21 mouse cellular contexts compared by ENCODE assay signal in genomic region chr10:99578366-99578765, GRCm38 (mm10).
DNase-seq lines count a peak whose midpoint lies in the region; ATAC-seq and TF ChIP-seq lines count a peak whose summit lies in the region.
"Had no signal": no experiment of that assay in that cellular context is flagged by ENCODE, and none has a peak within 500 bp of the region (broad histone marks: within the 10 kb centered on the region; RNA-seq: fewer than 3 reads in every experiment).

No protein-coding gene starts in this region.

- H3K4me1 ChIP-seq in hindbrain, embryonic 13.5 days (replicated peaks) = peaks cover 9% of the 10 kb centered on the region
- H3K4me1 ChIP-seq in hindbrain, embryonic 10.5 days (replicated peaks) = peaks cover 18% of the 10 kb centered on the region
- peaks cover 5% of the 10 kb centered on the region; the same call in 1 of the 2 replicates for H3K4me1 ChIP-seq in midbrain, embryonic 11.5 days (ENCODE audit: control insufficient read depth, insufficient read depth, low read length)
- H3K4me1 ChIP-seq in midbrain, embryonic 13.5 days (replicated peaks) = peaks cover 13% of the 10 kb centered on the region
- H3K4me1 ChIP-seq in CH12.LX (ENCODE audit: control insufficient read depth in 1 of 2, insufficient read depth in 2 of 2) = no peaks in the 10 kb centered on the region

- in situ Hi-C loops in CH12.LX (cut with MboI; ENCODE audit: low pct_ligation_motif_present, low pct_unique_long_range_greater_than_20kb, low sequenced_read_pairs) = loop anchor here (10.0 kb wide), 1 partner anchor 394 kb away; no protein-coding TSS in a partner anchor

- no peak overlapping the region for H3K4me3 ChIP-seq in hindbrain, embryonic 13.5 days
- no peak overlapping the region for H3K4me3 ChIP-seq in hindbrain, embryonic 10.5 days
- no peak overlapping the region for H3K4me3 ChIP-seq in midbrain, embryonic 11.5 days (ENCODE audit: low read depth, low read length)
- H3K4me3 ChIP-seq in midbrain, embryonic 13.5 days (replicated peaks) = no peak overlapping the region
- no peak overlapping the region for H3K4me3 ChIP-seq in CH12.LX (replicated peaks in 1 of 3; ENCODE audit: low read depth in 2 of 3, low read length in 2 of 3, poor library complexity in 1 of 3)

- TF ChIP-seq CTCF in CH12.LX (conservative IDR thresholded peaks at IDR 0.05 in 1 of 2, IDR thresholded peaks at IDR 0.05 in 1 of 2; ENCODE audit: low read depth in 2 of 2, low read length in 2 of 2) = no peak

- TF ChIP-seq POLR2A in CH12.LX (IDR thresholded peaks at IDR 0.05; ENCODE audit: low read depth, low read length) = no peak

- no peak for DNase-seq in hindbrain, embryonic 10.5 days (ENCODE audit: low spot score)
- peak; percentile 73 for DNase-seq in midbrain, embryonic 11.5 days (ENCODE audit: low spot score, missing footprints)
- DNase-seq in CH12.LX (ENCODE audit: extremely low read depth) = no peak
- no peak for DNase-seq in urinary bladder, adult 18-20 months (ENCODE audit: low spot score in 2 of 2)
- DNase-seq: adrenal gland, adult 2 months; adrenal gland, adult 8-10 months; adrenal gland, postnatal 10 days; adrenal gland, postnatal 14 days; adrenal gland, postnatal 25 days; adrenal gland, postnatal 36 days; B cell, adult 2 months; cerebellum, adult 11 months; cerebellum, adult 11-12 months; cerebellum, adult 18-20 months; cerebellum, adult 2 months had no signal

- H3K27me3 ChIP-seq in hindbrain, embryonic 13.5 days = 0 out of 2 replicates have a peak, but pooled peaks cover 2% of the 10 kb centered on the region
- H3K27me3 ChIP-seq in hindbrain, embryonic 10.5 days (ENCODE audit: insufficient read depth, poor library complexity, severe bottlenecking) = no peaks in the 10 kb centered on the region
- no peaks in the 10 kb centered on the region for H3K27me3 ChIP-seq in midbrain, embryonic 11.5 days (ENCODE audit: control insufficient read depth, insufficient read depth, low read length)
- H3K27me3 ChIP-seq in midbrain, embryonic 13.5 days = no peaks in the 10 kb centered on the region
- no peaks in the 10 kb centered on the region for H3K27me3 ChIP-seq in CH12.LX (replicated peaks)
- H3K27me3 ChIP-seq: Patski had no signal

- no peak for ATAC-seq in hindbrain, embryonic 13.5 days (ENCODE audit: low FRiP score)
- no peak for ATAC-seq in midbrain, embryonic 11.5 days (ENCODE audit: low FRiP score)
- no peak for ATAC-seq in midbrain, embryonic 13.5 days
- ATAC-seq: activated CD4-positive, CD25-positive, alpha-beta regulatory T cell, adult 4 months; CD4-positive, CD25-positive, alpha-beta regulatory T cell, adult 4 months; Patski had no signal

- WGBS in hindbrain, embryonic 13.5 days = 70% methylated on average over 4 of the region's 4 CpGs
- 73% methylated on average over 4 of the region's 4 CpGs for WGBS in hindbrain, embryonic 10.5 days
- 75% methylated on average over 4 of the region's 4 CpGs for WGBS in midbrain, embryonic 11.5 days
- 64% methylated on average over 4 of the region's 4 CpGs for WGBS in midbrain, embryonic 13.5 days

- no peaks in the 10 kb centered on the region for H3K9me3 ChIP-seq in hindbrain, embryonic 13.5 days
- H3K9me3 ChIP-seq in hindbrain, embryonic 10.5 days = no peaks in the 10 kb centered on the region
- no peaks in the 10 kb centered on the region for H3K9me3 ChIP-seq in midbrain, embryonic 11.5 days (ENCODE audit: control insufficient read depth, low read length)
- H3K9me3 ChIP-seq in midbrain, embryonic 13.5 days = no peaks in the 10 kb centered on the region
- H3K9me3 ChIP-seq in CH12.LX (replicated peaks; ENCODE audit: low read length) = no peaks in the 10 kb centered on the region

- dilution Hi-C loops in CH12.LX (cut with MboI; ENCODE audit: extremely low pct_ligation_motif_present, extremely low pct_unique_long_range_greater_than_20kb, low sequenced_read_pairs) = no loop called here

- TF ChIP-seq RAD21 in CH12.LX (IDR thresholded peaks at IDR 0.05; ENCODE audit: low read depth, low read length) = no peak

- H3K4me2 ChIP-seq in hindbrain, embryonic 13.5 days = no peak overlapping the region
- H3K4me2 ChIP-seq in midbrain, embryonic 11.5 days = no peak overlapping the region
- H3K4me2 ChIP-seq in midbrain, embryonic 13.5 days (replicated peaks) = no peak overlapping the region
- peak overlapping the region; percentile 53 for H3K4me2 ChIP-seq in CH12.LX (ENCODE audit: insufficient read depth, low read depth, poor library complexity, severe bottlenecking)

- no peaks in the 10 kb centered on the region for H3K36me3 ChIP-seq in hindbrain, embryonic 13.5 days
- H3K36me3 ChIP-seq in hindbrain, embryonic 10.5 days = no peaks in the 10 kb centered on the region
- H3K36me3 ChIP-seq in midbrain, embryonic 11.5 days (ENCODE audit: control insufficient read depth, insufficient read depth, low read length) = no peaks in the 10 kb centered on the region
- H3K36me3 ChIP-seq in midbrain, embryonic 13.5 days = no peaks in the 10 kb centered on the region
- no peaks in the 10 kb centered on the region for H3K36me3 ChIP-seq in CH12.LX (replicated peaks in 1 of 2; ENCODE audit: control insufficient read depth in 1 of 2, insufficient read depth in 1 of 2, low read length in 1 of 2)
- H3K36me3 ChIP-seq: G1E had no signal

- no peak for TF ChIP-seq EP300 in CH12.LX (IDR thresholded peaks at IDR 0.05; ENCODE audit: low read length)

- no peaks in the 10 kb centered on the region for H3K79me2 ChIP-seq in CH12.LX (replicated peaks; ENCODE audit: control insufficient read depth, extremely low read depth, insufficient read depth, poor library complexity, severe bottlenecking)

- no peak overlapping the region for H3K27ac ChIP-seq in hindbrain, embryonic 13.5 days
- no peak overlapping the region for H3K27ac ChIP-seq in hindbrain, embryonic 10.5 days
- H3K27ac ChIP-seq in midbrain, embryonic 11.5 days (ENCODE audit: low read depth, low read length) = no peak overlapping the region
- H3K27ac ChIP-seq in midbrain, embryonic 13.5 days = no peak overlapping the region
- no peak overlapping the region for H3K27ac ChIP-seq in CH12.LX (ENCODE audit: insufficient read depth, low read depth)

- 0 out of 2 replicates have a peak overlapping the region, but pooled peaks have one; percentile 19 for H3K9ac ChIP-seq in hindbrain, embryonic 13.5 days
- no peak overlapping the region for H3K9ac ChIP-seq in midbrain, embryonic 11.5 days (ENCODE audit: low read length)
- no peak overlapping the region for H3K9ac ChIP-seq in midbrain, embryonic 13.5 days (replicated peaks)
- H3K9ac ChIP-seq in CH12.LX (ENCODE audit: insufficient read depth, low read depth) = no peak overlapping the region

TF ChIP-seq in CH12.LX, 34 proteins besides CTCF, POLR2A, EP300 and RAD21:
- TF ChIP-seq JUND (conservative IDR thresholded peaks at IDR 0.05; ENCODE audit: low read depth, low read length) = no peak
- no peak for TF ChIP-seq MAX (IDR thresholded peaks at IDR 0.05; ENCODE audit: low read length)
- no peak for TF ChIP-seq ZKSCAN1 (IDR thresholded peaks at IDR 0.05; ENCODE audit: borderline replicate concordance, low read depth, low read length)
- no peak for TF ChIP-seq NRF1 (IDR thresholded peaks at IDR 0.05; ENCODE audit: low read depth, low read length)
- TF ChIP-seq ETS1 (conservative IDR thresholded peaks at IDR 0.05; ENCODE audit: low read depth, low read length) = no peak
- TF ChIP-seq MAFK (IDR thresholded peaks at IDR 0.05; ENCODE audit: insufficient replicate concordance, low read length) = no peak
- TF ChIP-seq BHLHE40 (IDR thresholded peaks at IDR 0.05; ENCODE audit: low read depth, low read length) = no peak
